Mouse (Mus musculus) liver, embryonic 12.5 days (tissue): Measurements from ENCODE around the gene Pa2g4. TPM values are rescaled to one million over a fixed set of nuclear protein-coding genes. Genes with fewer than 3 reads are reported as not detected.

Experiments
- ATAC-seq: fragments of 200-750 bp; cut with Nextera tagmentation; 2 replicates; pipeline ENCODE4 v1.8.0; 2017; ENCODE audit warnings: moderate number of reproducible peaks, mild to moderate bottlenecking, moderate library complexity
- H3K27ac ChIP-seq: fragments of 300-500 bp; sonication (generic); 2 replicates; pipeline ENCODE4 v1.5.1; 2016; ENCODE audit warnings: mild to moderate bottlenecking
- H3K27me3 ChIP-seq: fragments of 300-500 bp; sonication (generic); replicated peaks from 2 replicates; pipeline ENCODE4 v1.6.1; 2016; ENCODE audit warnings: mild to moderate bottlenecking, moderate library complexity
- H3K36me3 ChIP-seq: fragments of 300-500 bp; sonication (generic); 2 replicates; pipeline ENCODE4 v1.6.1; 2016; ENCODE audit warnings: mild to moderate bottlenecking, moderate library complexity
- H3K4me1 ChIP-seq: fragments of 300-500 bp; sonication (generic); 2 replicates; pipeline ENCODE4 v1.6.1; 2016
- H3K4me2 ChIP-seq: fragments of 300-500 bp; sonication (generic); 2 replicates; pipeline ENCODE4 v1.6.1; 2016; ENCODE audit warnings: mild to moderate bottlenecking, moderate library complexity
- H3K4me3 ChIP-seq: fragments of 300-500 bp; sonication (generic); 2 replicates; pipeline ENCODE4 v1.5.1; 2016; ENCODE audit warnings: mild to moderate bottlenecking, moderate library complexity
- H3K9ac ChIP-seq: fragments of 300-500 bp; sonication (generic); 2 replicates; pipeline ENCODE4 v1.6.1; 2016; ENCODE audit warnings: mild to moderate bottlenecking, moderate library complexity
- H3K9me3 ChIP-seq: fragments of 300-500 bp; sonication (generic); replicated peaks from 2 replicates; pipeline ENCODE4 v1.6.1; 2016; ENCODE audit warnings: mild to moderate bottlenecking, moderate library complexity
- WGBS: fragments of 180-500 bp; shearing (Covaris S2); methylation state at CpG from one replicate; pipeline ENCODE4 v1.1.7; 2016; ENCODE audit not compliant: insufficient replicate concordance; 5-methylcytosine and 5-hydroxymethylcytosine counted together
- polyA plus RNA-seq: library from polyadenylated mRNA; unstranded; fragments of >200 nt; fragmentation: Nextera tagmentation; extraction: Ambion mirVana; gene quantifications from 2 replicates; pipeline ENCODE4 v1.2.1, GENCODE M21; 2016

Gene Pa2g4
- polyA plus RNA-seq, 1 experiment from 2014 or later: 242 TPM

GRCm38 (mm10) chr10:128590193-128590690 lies 24.5 kb upstream of the Pa2g4 start:
- Histone ChIP-seq H3K36me3 (no peaks in the 10 kb centered on the region), H3K27ac (no peak overlapping the region), H3K4me2 (peak overlapping the region; percentile 98), H3K4me1 (peaks cover 47% of the 10 kb centered on the region), H3K9me3 (no peaks in the 10 kb centered on the region), H3K4me3 (peak overlapping the region; percentile 68), H3K27me3 (peaks cover 77% of the 10 kb centered on the region), H3K9ac (peak overlapping the region; percentile 55)
- under 1% methylated on average over 41 of the region's 43 CpGs for WGBS
- ATAC-seq: peak; percentile 16

GRCm38 (mm10) chr10:128589464-128590192 lies 23.8 kb upstream of the Pa2g4 start, which contains the start of gene Erbb3:
Gene Erbb3, minus strand, starts transcription at chr10:128589652.
- H3K9ac ChIP-seq: peak within 1 kb of the TSS; percentile 55
- WGBS: under 1% methylated on average over 43 of the region's 43 CpGs
- peaks cover 47% of the 10 kb centered on the region for H3K4me1 ChIP-seq
- no peaks in the 10 kb centered on the region for H3K36me3 ChIP-seq
- H3K27ac ChIP-seq: no peak within 1 kb of the TSS
- H3K4me3 ChIP-seq: peak within 1 kb of the TSS; percentile 68
- H3K27me3 ChIP-seq: peaks cover 78% of the 10 kb centered on the region
- H3K4me2 ChIP-seq: peak within 1 kb of the TSS; percentile 98
- 0 out of 2 replicates have a peak, but pooled peaks have one; percentile 26 for ATAC-seq
- H3K9me3 ChIP-seq: no peaks in the 10 kb centered on the region

- Histone ChIP-seq H3K9me3 (no peaks in the 10 kb centered on the region), H3K4me1 (peaks cover 47% of the 10 kb centered on the region), H3K36me3 (no peaks in the 10 kb centered on the region), H3K27me3 (peaks cover 82% of the 10 kb centered on the region), H3K4me3 (peak overlapping the region; percentile 68), H3K9ac (peak overlapping the region; percentile 45), H3K4me2 (peak overlapping the region; percentile 98), H3K27ac (no peak overlapping the region)
- no peak for ATAC-seq
- WGBS: 4% methylated on average over 23 of the region's 23 CpGs
These were observed 23.1 kb upstream of the Pa2g4 start for GRCm38 (mm10) chr10:128588775-128589463.

GRCm38 (mm10) chr10:128588136-128588535 lies 22.3 kb upstream of the Pa2g4 start:
- Histone ChIP-seq H3K9ac (no peak overlapping the region), H3K4me3 (no peak overlapping the region), H3K4me2 (peak overlapping the region; percentile 98), H3K27ac (no peak overlapping the region), H3K4me1 (peaks cover 47% of the 10 kb centered on the region), H3K27me3 (peaks cover 84% of the 10 kb centered on the region), H3K9me3 (no peaks in the 10 kb centered on the region), H3K36me3 (no peaks in the 10 kb centered on the region)
- whole genome bisulfite sequencing: 27% methylated on average over 1 of the region's 1 CpGs
- no peak for ATAC-seq

GRCm38 (mm10) chr10:128587697-128588096 lies 21.9 kb upstream of the Pa2g4 start:
- WGBS: 43% methylated on average over 8 of the region's 8 CpGs
- Histone ChIP-seq H3K36me3 (no peaks in the 10 kb centered on the region), H3K9ac (no peak overlapping the region), H3K9me3 (no peaks in the 10 kb centered on the region), H3K4me3 (no peak overlapping the region), H3K4me1 (peaks cover 44% of the 10 kb centered on the region), H3K27me3 (peaks cover 88% of the 10 kb centered on the region), H3K4me2 (peak overlapping the region; percentile 98), H3K27ac (no peak overlapping the region)
- ATAC-seq: no peak

GRCm38 (mm10) chr10:128587120-128587519 lies 21.3 kb upstream of the Pa2g4 start:
- no peak overlapping the region for H3K4me2 ChIP-seq
- no peak for ATAC-seq
- peaks cover 91% of the 10 kb centered on the region for H3K27me3 ChIP-seq
- H3K36me3 ChIP-seq: no peaks in the 10 kb centered on the region
- no peak overlapping the region for H3K9ac ChIP-seq
- H3K4me1 ChIP-seq: peaks cover 38% of the 10 kb centered on the region
- no peaks in the 10 kb centered on the region for H3K9me3 ChIP-seq
- H3K4me3 ChIP-seq: no peak overlapping the region
- WGBS: 47% methylated on average over 4 of the region's 4 CpGs
- H3K27ac ChIP-seq: no peak overlapping the region

- H3K4me3 ChIP-seq: no peak overlapping the region
These were observed 20.8 kb upstream of the Pa2g4 start for GRCm38 (mm10) chr10:128586546-128586945.

GRCm38 (mm10) chr10:128584386-128584785 lies 18.6 kb upstream of the Pa2g4 start:
- Histone ChIP-seq H3K27me3 (peaks cover 80% of the 10 kb centered on the region), H3K4me1 (peaks cover 22% of the 10 kb centered on the region), H3K27ac (no peak overlapping the region), H3K36me3 (no peaks in the 10 kb centered on the region), H3K9ac (no peak overlapping the region), H3K9me3 (no peaks in the 10 kb centered on the region), H3K4me3 (no peak overlapping the region), H3K4me2 (no peak overlapping the region)
- WGBS: 14% methylated on average over 4 of the region's 4 CpGs
- ATAC-seq: no peak

More at GRCm38 (mm10) chr10:128586546-128586945, 20.8 kb upstream of the Pa2g4 start:
- Histone ChIP-seq H3K27ac (no peak overlapping the region), H3K9ac (no peak overlapping the region), H3K36me3 (no peaks in the 10 kb centered on the region), H3K4me2 (no peak overlapping the region), H3K9me3 (no peaks in the 10 kb centered on the region), H3K27me3 (peaks cover 91% of the 10 kb centered on the region), H3K4me1 (peaks cover 32% of the 10 kb centered on the region)
- WGBS: 15% methylated on average over 1 of the region's 1 CpGs
- no peak for ATAC-seq

GRCm38 (mm10) chr10:128583644-128584043 lies 17.9 kb upstream of the Pa2g4 start:
- Histone ChIP-seq H3K27ac (no peak overlapping the region), H3K4me2 (no peak overlapping the region), H3K9me3 (no peaks in the 10 kb centered on the region), H3K9ac (no peak overlapping the region), H3K4me3 (no peak overlapping the region), H3K4me1 (peaks cover 15% of the 10 kb centered on the region), H3K36me3 (no peaks in the 10 kb centered on the region), H3K27me3 (peaks cover 75% of the 10 kb centered on the region)
- ATAC-seq: no peak
- 31% methylated on average over 7 of the region's 7 CpGs for WGBS

- Histone ChIP-seq H3K4me1 (no peaks in the 10 kb centered on the region), H3K27me3 (peaks cover 36% of the 10 kb centered on the region), H3K27ac (no peak overlapping the region), H3K36me3 (no peaks in the 10 kb centered on the region), H3K4me2 (no peak overlapping the region), H3K9ac (no peak overlapping the region), H3K9me3 (peaks cover 4% of the 10 kb centered on the region; the same call in 1 of the 2 replicates), H3K4me3 (no peak overlapping the region)
- ATAC-seq: no peak
- 67% methylated on average over 4 of the region's 4 CpGs for WGBS
These were observed 13.9 kb upstream of the Pa2g4 start for GRCm38 (mm10) chr10:128579731-128580130.

- no peak overlapping the region for H3K4me2 ChIP-seq
- H3K9ac ChIP-seq: no peak overlapping the region
- no peaks in the 10 kb centered on the region for H3K36me3 ChIP-seq
- 65% methylated on average over 3 of the region's 3 CpGs for WGBS
- peaks cover 35% of the 10 kb centered on the region for H3K27me3 ChIP-seq
- ATAC-seq: no peak
- H3K9me3 ChIP-seq: peaks cover 4% of the 10 kb centered on the region; the same call in 1 of the 2 replicates
- H3K4me3 ChIP-seq: no peak overlapping the region
- no peak overlapping the region for H3K27ac ChIP-seq
- H3K4me1 ChIP-seq: no peaks in the 10 kb centered on the region
These were observed 13.5 kb upstream of the Pa2g4 start for GRCm38 (mm10) chr10:128579298-128579697.

GRCm38 (mm10) chr10:128578330-128578729 lies 12.5 kb upstream of the Pa2g4 start:
- 48% methylated on average over 11 of the region's 11 CpGs for WGBS

More at GRCm38 (mm10) chr10:128578330-128578729, 12.5 kb upstream of the Pa2g4 start:
- Histone ChIP-seq H3K27me3 (peaks cover 33% of the 10 kb centered on the region), H3K27ac (no peak overlapping the region), H3K36me3 (no peaks in the 10 kb centered on the region), H3K9ac (no peak overlapping the region), H3K9me3 (peaks cover 4% of the 10 kb centered on the region; the same call in 1 of the 2 replicates), H3K4me3 (no peak overlapping the region), H3K4me1 (no peaks in the 10 kb centered on the region), H3K4me2 (peak overlapping the region; percentile 21; the same call in 1 of the 2 replicates)
- ATAC-seq: no peak
